Mouse (Mus musculus) cerebellum, adult 2 months (tissue): Measurements from ENCODE around the gene Usp54. TPM values are rescaled to one million over a fixed set of nuclear protein-coding genes. Genes with fewer than 3 reads are reported as not detected.

Experiments used
- DNase-seq, 2 experiments: peaks; one replicate each; pipeline ENCODE4 v3.0.0; 2021
- H3K27ac ChIP-seq: fragments of 200-500 bp; 2 replicates; pipeline ENCODE4 v1.5.1; 2012; ENCODE audit warnings: low read length, control low read depth, inconsistent platforms; ENCODE audit not compliant: insufficient read depth
- H3K27me3 ChIP-seq: fragments of 200-500 bp; 2 replicates; pipeline ENCODE4 v1.6.1; 2012; ENCODE audit warnings: inconsistent platforms, mild to moderate bottlenecking, low read length, moderate library complexity; ENCODE audit not compliant: control insufficient read depth, insufficient read depth
- H3K4me1 ChIP-seq: fragments of 200-500 bp; 2 replicates; pipeline ENCODE4 v1.6.1; 2011; ENCODE audit warnings: low read length; ENCODE audit not compliant: control insufficient read depth, insufficient read depth
- H3K4me3 ChIP-seq: fragments of 200-500 bp; replicated peaks from 2 replicates; pipeline ENCODE3; 2011; ENCODE audit warnings: mild to moderate bottlenecking, low read depth, low read length, control low read depth; ENCODE audit not compliant: insufficient read depth
- CTCF ChIP-seq: fragments of 200-500 bp; IDR thresholded peaks from 2 replicates; pipeline ENCODE4 v1.5.1; 2011; ENCODE audit warnings: low read depth, mild to moderate bottlenecking, control low read depth, low read length, moderate library complexity, borderline replicate concordance; ENCODE audit not compliant: insufficient read depth
- POLR2A ChIP-seq: fragments of 200-500 bp; IDR thresholded peaks from 2 replicates; pipeline ENCODE4 v1.6.1; 2011; ENCODE audit warnings: low read length, control low read depth, borderline replicate concordance; ENCODE audit not compliant: insufficient read depth
- WGBS: fragments of 180-500 bp; shearing (Covaris S2); methylation state at CpG from one replicate; pipeline ENCODE4 v1.1.7; 2018; 5-methylcytosine and 5-hydroxymethylcytosine counted together
- polyA plus RNA-seq: library from polyadenylated mRNA; depleted of rRNA; stranded (reverse); fragments of >200 nt; gene quantifications from 2 replicates; pipeline ENCODE4 v1.2.3, GENCODE M21; 2012

The Usp54 gene
- polyA plus RNA-seq, 1 experiment: 63.1 TPM

DNA sequence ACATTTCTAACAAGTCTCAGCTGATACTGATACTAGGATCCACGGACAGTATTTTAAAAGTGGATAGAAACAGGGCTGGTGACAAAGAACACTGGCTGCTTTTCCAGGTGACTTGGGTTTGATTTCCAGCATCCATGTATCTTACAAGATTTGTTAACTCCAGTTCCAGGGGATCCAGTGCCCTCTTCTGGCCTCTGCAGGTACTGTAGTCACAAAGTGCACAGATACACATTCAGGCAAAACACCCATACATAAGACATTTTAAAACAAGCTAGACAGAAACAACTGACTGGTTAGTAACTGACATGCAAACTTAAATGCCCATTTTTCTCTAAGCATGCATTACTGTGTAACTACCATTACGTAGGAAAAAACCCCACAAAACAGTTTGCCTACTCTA lies 32.1 kb upstream of the Usp54 start:
- H3K27me3 ChIP-seq: no peaks in the 10 kb centered on the region
- DNase-seq: no peak
- H3K27ac ChIP-seq: no peak overlapping the region
- peaks cover 7% of the 10 kb centered on the region; the same call in 1 of the 2 replicates for H3K4me1 ChIP-seq
- H3K4me3 ChIP-seq: no peak overlapping the region
- peak; percentile 34; the same call in 1 of the 2 replicates for TF ChIP-seq CTCF
- no peak for TF ChIP-seq POLR2A
- WGBS: 90% methylated on average over 2 of the region's 2 CpGs

DNA sequence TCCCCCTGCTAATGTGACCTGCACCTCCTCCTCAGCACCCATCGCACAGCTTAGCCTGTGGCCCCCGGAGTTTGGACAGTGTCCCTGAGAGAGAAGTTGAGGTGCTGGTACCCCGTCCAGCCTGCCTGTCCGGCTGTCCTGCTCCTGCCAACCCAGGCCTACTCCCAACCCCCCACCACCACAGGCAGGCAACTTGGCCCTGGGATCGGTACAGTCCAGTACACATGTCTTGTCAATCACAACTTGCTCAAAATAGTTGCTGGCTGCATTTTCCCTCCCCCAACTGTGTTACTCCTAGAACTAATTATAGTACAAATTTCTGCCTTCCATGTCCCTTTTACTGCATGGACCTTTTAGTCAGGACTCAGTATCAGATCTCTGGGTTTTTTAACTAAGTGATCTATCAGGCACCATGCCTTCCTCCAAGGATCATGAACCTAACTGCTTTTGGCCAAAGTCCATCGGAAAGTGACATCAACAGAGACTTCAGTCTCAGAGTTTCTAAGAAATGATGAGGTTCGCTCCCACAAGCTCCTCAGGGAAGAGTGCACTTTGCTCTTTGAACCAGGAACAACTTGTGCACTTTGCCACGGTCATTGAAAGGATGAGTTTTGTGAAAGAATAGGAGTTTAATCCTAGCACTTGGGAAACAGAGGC lies 27.4 kb upstream of the Usp54 start, which contains the start of gene Synpo2l:
Gene Synpo2l (minus strand): TSS at position 201 of the 657 bp plus-strand sequence.
- TF ChIP-seq POLR2A (no peak), CTCF (no peak)
- Histone ChIP-seq H3K27ac (no peak within 1 kb of the TSS), H3K4me3 (no peak within 1 kb of the TSS), H3K27me3 (no peaks in the 10 kb centered on the region), H3K4me1 (no peaks in the 10 kb centered on the region)
- no peak for DNase-seq
- 65% methylated on average over 8 of the region's 8 CpGs for WGBS

DNA sequence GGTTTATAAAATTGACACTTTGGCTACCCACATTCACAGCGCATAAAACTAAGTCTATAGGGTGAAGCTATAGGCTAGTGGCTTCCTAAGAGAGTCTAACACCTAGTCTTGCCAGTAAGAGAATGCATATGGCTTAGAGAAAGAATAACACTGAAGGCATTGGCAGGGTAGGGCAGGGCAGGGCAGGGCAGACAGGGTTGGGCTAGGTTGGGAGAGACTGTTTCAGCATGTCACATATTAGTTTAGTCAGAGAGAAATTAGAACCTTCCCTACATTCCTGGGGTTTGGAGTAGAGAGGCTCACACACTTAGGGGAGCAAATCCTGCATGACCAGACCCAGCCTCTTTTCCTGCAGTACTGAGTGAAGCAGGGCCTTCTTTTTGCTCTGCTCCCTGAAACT lies 26.6 kb upstream of the Usp54 start:
- no peak for DNase-seq
- 80% methylated on average over 1 of the region's 1 CpGs for WGBS
- TF ChIP-seq CTCF (no peak), POLR2A (no peak)

DNA sequence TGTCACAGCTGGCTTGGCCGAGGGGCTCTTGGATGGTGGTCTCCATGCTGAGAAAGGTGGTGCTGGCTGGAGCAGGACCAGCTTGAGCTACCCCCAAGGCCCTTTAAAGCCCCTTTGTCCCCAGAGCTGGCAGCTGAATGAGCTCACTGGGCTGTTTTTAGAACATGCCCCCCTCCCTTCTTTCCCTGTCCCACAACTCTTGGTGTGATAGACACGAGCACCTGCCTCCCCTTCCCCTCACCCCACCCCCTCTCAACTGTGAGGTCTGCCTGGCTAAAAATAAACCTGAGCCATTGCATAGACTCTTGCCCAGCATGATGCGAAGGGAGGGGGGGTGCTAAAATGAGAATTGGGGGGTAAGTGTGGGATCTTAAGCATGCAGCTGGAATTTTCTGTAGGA lies 23.6 kb upstream of the Usp54 start:
- H3K27ac ChIP-seq: no peak overlapping the region
- no peak for TF ChIP-seq POLR2A

More for the DNA sequence above, 26.6 kb upstream of the Usp54 start:
- Histone ChIP-seq H3K4me3 (no peak overlapping the region), H3K27ac (no peak overlapping the region), H3K27me3 (no peaks in the 10 kb centered on the region), H3K4me1 (no peaks in the 10 kb centered on the region)

DNA sequence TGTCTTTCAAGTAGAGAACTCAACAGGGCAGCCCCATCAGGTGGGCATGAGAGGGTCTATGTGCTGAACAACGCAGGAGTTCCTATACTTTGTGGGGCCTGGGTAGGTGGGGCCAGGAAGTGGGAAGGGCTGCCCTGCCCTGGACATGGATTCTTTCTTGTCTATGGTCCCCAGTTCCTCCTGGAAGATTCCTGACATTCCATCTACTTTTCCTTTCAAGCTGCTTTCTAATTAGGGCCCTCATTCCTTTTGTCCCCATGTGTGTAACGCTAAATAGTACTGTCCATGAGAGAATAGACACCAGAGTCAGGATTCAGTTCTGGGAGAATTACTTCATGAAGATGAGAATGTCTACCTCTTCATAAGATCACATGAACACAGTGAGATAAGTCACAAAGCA lies 22.7 kb upstream of the Usp54 start:
- Histone ChIP-seq H3K27me3 (no peaks in the 10 kb centered on the region), H3K4me3 (no peak overlapping the region), H3K4me1 (0 out of 2 replicates have a peak, but pooled peaks cover 3% of the 10 kb centered on the region), H3K27ac (no peak overlapping the region)
- DNase-seq: no peak
- 78% methylated on average over 2 of the region's 2 CpGs for WGBS
- TF ChIP-seq CTCF (no peak), POLR2A (no peak)

More for the DNA sequence above, 23.6 kb upstream of the Usp54 start:
- Histone ChIP-seq H3K27me3 (no peaks in the 10 kb centered on the region), H3K4me3 (no peak overlapping the region), H3K4me1 (0 out of 2 replicates have a peak, but pooled peaks cover 3% of the 10 kb centered on the region)
- no peak for DNase-seq
- 39% methylated on average over 3 of the region's 3 CpGs for WGBS

DNA sequence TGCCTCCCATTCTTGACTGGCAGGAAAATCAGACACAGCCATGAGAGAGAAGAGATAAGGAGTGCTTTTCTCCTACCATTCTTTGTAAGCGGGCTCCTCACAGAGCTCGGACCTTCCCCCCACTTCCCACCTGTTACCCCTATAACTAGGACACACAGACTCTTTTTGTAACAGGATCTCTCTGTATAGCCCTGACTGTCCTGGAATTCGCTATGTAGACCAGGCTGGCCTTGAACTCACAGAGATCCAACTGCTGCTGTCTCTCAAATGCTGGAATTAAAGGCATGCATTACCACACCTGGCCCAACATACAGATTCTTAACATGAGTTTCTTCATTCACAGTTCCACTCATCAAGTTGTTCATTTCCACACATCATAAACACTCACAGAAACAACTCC lies 21.9 kb upstream of the Usp54 start:
- no peak overlapping the region for H3K4me3 ChIP-seq
- TF ChIP-seq POLR2A: no peak
- TF ChIP-seq CTCF: no peak
- no peak for DNase-seq
- H3K4me1 ChIP-seq: 0 out of 2 replicates have a peak, but pooled peaks cover 3% of the 10 kb centered on the region
- H3K27ac ChIP-seq: no peak overlapping the region
- H3K27me3 ChIP-seq: no peaks in the 10 kb centered on the region
- WGBS: 93% methylated on average over 3 of the region's 3 CpGs

DNA sequence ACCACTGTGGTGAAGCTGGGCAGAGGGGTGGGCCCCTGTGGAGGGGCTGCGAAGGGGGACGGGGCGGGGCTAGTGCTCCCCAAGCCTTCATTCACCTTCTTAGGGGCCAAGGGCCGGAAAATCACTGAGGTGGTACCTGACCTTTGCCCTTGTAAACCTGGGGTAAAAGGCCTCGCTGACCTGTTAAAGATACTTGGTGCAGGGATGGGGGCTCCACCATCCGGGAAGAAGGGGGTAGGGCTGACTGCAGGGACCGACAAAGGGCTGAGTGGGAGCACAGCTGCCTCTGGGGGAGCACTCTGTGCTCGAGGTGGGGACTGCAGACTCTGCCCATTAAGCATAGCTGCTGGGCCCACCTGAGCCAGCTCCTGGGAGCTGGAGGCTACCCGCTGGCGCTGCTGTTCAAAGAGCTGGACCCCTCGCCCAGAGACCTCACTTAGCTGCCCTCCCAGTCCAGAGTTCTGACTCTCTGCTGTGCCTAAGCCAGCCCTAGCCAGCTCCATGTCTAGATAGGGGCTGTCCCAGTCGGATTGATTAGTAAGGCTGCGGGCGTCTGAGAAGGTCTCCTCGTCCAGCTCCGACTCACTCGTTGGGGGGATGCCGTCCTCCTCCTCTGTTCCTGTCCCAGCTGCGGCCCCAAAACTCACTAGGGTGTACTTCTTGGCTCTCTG lies 20.9 kb upstream of the Usp54 start:
- peak in 1 of 2 experiments; percentile 22 for DNase-seq
- H3K27ac ChIP-seq: peak overlapping the region; percentile 49; the same call in 1 of the 2 replicates
- 0 out of 2 replicates have a peak, but pooled peaks cover 3% of the 10 kb centered on the region for H3K4me1 ChIP-seq
- TF ChIP-seq POLR2A (no peak), CTCF (no peak)
- H3K4me3 ChIP-seq: peak overlapping the region; percentile 80
- no peaks in the 10 kb centered on the region for H3K27me3 ChIP-seq
- 8% methylated on average over 19 of the region's 19 CpGs for WGBS
